Mouse (Mus musculus) thymus, adult 2 months (tissue): ENCODE data around the gene Schip1. TPM values are rescaled to one million over a fixed set of nuclear protein-coding genes. Genes with fewer than 3 reads are reported as not detected.
A peak's percentile ranks its signal among the peaks of the same experiment; 100 is the strongest.

Source experiments
- DNase-seq: peaks from one replicate; pipeline ENCODE4 v3.0.0; 2021
- H3K27ac ChIP-seq: fragments of 200-500 bp; 2 replicates; pipeline ENCODE4 v1.5.1; 2012; ENCODE audit warnings: low read length, control low read depth; ENCODE audit not compliant: control insufficient read depth, insufficient read depth
- H3K27me3 ChIP-seq: fragments of 200-500 bp; 2 replicates; pipeline ENCODE4 v1.6.1; 2012; ENCODE audit warnings: mild to moderate bottlenecking, low read length, moderate library complexity, mixed read lengths; ENCODE audit not compliant: control insufficient read depth, insufficient read depth
- H3K36me3 ChIP-seq: fragments of 200-500 bp; 2 replicates; pipeline ENCODE4 v1.6.1; 2012; ENCODE audit warnings: mild to moderate bottlenecking, low read length, moderate library complexity; ENCODE audit not compliant: control insufficient read depth, insufficient read depth
- H3K4me1 ChIP-seq: fragments of 200-500 bp; replicated peaks from 2 replicates; pipeline ENCODE4 v1.6.1; 2012; ENCODE audit warnings: low read length; ENCODE audit not compliant: control insufficient read depth, insufficient read depth
- H3K4me3 ChIP-seq: fragments of 200-500 bp; 2 replicates; pipeline ENCODE4 v1.5.1; 2012; ENCODE audit warnings: mild to moderate bottlenecking, low read length, control low read depth, moderate library complexity; ENCODE audit not compliant: control insufficient read depth, insufficient read depth
- CTCF ChIP-seq: fragments of 200-500 bp; IDR thresholded peaks from 2 replicates; pipeline ENCODE4 v1.5.1; 2012; ENCODE audit warnings: mild to moderate bottlenecking, control low read depth, low read length, moderate library complexity, borderline replicate concordance; ENCODE audit not compliant: control insufficient read depth, poor library complexity, insufficient read depth; ENCODE audit errors: extremely low read depth
- POLR2A ChIP-seq: fragments of 200-500 bp; IDR thresholded peaks from 2 replicates; pipeline ENCODE4 v1.6.1; 2012; ENCODE audit warnings: mild to moderate bottlenecking, low read length, control low read depth, moderate library complexity; ENCODE audit not compliant: control insufficient read depth, poor library complexity, insufficient read depth; ENCODE audit errors: extremely low read depth
- WGBS: fragments of 180-500 bp; shearing (Covaris S2); methylation state at CpG from one replicate; pipeline ENCODE4 v1.1.7; 2018; 5-methylcytosine and 5-hydroxymethylcytosine counted together
- polyA plus RNA-seq: library from polyadenylated mRNA; depleted of rRNA; stranded (reverse); fragments of >200 nt; gene quantifications from 2 replicates; pipeline ENCODE4 v1.2.3, GENCODE M21; 2012

Gene Schip1
- polyA plus RNA-seq, 1 experiment = 3.2 TPM

DNA sequence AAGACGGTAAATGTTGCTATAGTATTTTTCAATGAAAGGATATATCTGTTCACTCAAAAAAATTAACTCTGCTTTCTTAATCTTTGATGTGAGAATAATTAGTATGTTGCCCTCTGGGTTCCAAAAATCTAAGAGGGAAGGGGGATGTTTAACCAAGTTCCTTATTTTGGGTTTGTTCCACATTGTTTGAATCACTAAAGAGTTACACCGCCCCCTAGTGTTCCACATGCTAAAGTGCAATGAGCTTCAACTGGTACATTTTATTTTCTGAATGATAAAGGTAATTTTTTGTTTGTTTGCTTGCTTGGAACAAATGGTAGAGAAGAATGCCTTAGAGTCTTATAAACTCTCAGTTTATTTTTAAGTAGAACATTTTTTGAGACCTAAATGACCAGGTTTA, 11.1 kb upstream of the Schip1 start:
- WGBS = 49% methylated on average over 2 of the region's 2 CpGs
- no peak for DNase-seq
- Histone ChIP-seq H3K4me1 (no peaks in the 10 kb centered on the region), H3K27me3 (no peaks in the 10 kb centered on the region), H3K4me3 (no peak overlapping the region), H3K36me3 (no peaks in the 10 kb centered on the region), H3K27ac (no peak overlapping the region)
- no peak for TF ChIP-seq CTCF
- no peak for TF ChIP-seq POLR2A

DNA sequence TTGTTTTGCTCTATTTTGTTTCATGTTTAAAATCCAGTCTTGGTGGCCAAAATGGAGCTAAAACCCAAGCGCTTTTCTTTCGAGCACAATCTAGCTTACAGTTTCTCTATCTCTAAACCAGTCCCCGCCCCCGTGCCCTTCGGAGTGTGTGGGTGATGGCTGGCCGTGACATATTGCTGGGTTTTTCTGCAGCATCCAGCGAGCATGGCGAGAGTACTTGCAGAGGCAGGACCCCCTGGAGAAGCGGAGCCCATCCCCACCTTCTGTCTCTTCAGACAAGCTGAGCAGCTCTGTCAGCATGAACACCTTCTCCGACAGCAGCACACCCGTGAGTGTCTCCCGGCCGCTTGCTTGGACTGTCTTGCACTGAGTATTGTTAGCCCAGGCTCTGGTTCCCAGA, 9.5 kb upstream of the Schip1 start:
- H3K4me3 ChIP-seq = no peak overlapping the region
- TF ChIP-seq POLR2A = no peak
- no peak for DNase-seq
- H3K27ac ChIP-seq = no peak overlapping the region
- WGBS = 68% methylated on average over 13 of the region's 13 CpGs
- no peaks in the 10 kb centered on the region for H3K4me1 ChIP-seq
- no peaks in the 10 kb centered on the region for H3K27me3 ChIP-seq
- H3K36me3 ChIP-seq = no peaks in the 10 kb centered on the region

DNA sequence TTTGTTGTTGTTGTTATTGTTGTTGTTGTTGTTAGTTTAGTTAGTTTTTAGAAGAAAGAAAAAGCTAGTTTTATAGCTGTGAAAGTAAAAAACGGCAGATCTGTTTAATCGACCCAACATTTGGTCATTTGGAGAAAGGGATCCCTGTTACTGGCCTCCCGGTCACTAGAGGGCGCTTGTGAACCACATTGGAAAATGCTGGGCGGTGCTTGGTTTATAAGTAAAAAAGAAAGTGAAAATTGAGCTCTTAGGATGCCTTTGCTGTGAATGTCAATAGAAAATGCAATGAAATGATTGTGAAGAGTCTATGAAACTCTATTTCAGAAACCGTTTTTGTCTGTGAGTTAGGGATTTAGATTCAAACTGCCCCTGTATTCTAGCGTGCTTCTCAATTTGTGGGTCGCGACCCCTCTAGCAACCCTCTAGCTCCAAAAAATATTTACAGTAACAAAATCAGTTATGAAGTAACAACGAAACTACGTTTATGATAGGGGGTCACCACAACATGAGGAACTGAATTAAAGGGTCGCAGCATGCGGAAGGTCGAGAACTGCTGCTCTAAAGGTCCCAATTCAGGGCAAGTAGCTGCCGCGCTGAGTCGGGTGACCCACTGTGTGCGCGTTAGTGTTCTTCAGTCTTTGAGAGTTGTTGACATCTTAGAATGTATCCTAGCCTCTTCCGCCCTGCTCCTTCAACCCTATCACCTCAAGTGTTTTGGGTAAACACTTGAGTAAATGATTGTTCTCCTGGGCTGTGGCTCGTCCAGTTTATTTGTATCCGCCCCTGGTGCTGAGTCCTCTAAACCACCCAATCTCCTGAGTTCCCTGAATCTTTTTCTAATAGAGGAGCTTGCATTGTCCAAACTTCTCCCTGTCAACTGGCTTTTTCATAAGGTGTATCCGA, 8.0 kb upstream of the Schip1 start:
- H3K36me3 ChIP-seq = no peaks in the 10 kb centered on the region
- TF ChIP-seq POLR2A (no peak), CTCF (no peak)
- peak overlapping the region; percentile 49 for H3K4me3 ChIP-seq
- H3K27ac ChIP-seq = no peak overlapping the region
- WGBS = 52% methylated on average over 23 of the region's 23 CpGs
- no peaks in the 10 kb centered on the region for H3K27me3 ChIP-seq
- DNase-seq = peak; percentile 42
- H3K4me1 ChIP-seq = no peaks in the 10 kb centered on the region

DNA sequence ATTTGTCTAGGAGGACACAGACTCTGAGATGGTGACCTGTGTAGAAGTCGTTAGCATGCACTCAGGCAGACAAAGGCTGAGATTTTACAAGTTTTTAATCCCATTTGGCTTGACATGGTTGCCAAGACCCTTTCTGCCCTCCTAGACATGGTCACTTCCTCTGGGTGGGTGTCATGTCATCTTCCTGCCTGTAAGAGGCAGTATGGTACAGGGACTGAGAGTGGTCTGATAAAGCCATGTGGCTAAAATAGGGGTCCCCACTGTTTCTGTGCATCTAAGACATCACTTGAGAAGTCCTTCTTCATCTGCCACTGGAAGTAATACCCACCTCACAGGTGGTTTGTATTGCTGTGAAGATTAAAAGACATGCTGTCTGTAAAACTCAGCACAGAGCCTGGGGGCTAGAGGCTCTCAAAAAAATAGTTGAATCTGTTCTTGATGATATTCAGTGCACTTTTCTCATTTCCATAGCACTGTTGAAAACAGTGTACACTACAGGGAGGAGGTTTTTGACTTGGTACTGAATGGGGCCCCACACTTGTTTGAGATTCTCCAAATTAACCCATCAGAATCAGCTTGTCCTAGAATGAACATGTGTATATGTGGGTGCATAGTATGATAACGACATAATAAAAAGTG, 5.3 kb upstream of the Schip1 start:
- Histone ChIP-seq H3K4me1 (no peaks in the 10 kb centered on the region), H3K27ac (no peak overlapping the region), H3K4me3 (no peak overlapping the region), H3K36me3 (no peaks in the 10 kb centered on the region), H3K27me3 (no peaks in the 10 kb centered on the region)
- 57% methylated on average over 2 of the region's 2 CpGs for WGBS
- no peak for TF ChIP-seq POLR2A
- no peak for TF ChIP-seq CTCF
- no peak for DNase-seq

DNA sequence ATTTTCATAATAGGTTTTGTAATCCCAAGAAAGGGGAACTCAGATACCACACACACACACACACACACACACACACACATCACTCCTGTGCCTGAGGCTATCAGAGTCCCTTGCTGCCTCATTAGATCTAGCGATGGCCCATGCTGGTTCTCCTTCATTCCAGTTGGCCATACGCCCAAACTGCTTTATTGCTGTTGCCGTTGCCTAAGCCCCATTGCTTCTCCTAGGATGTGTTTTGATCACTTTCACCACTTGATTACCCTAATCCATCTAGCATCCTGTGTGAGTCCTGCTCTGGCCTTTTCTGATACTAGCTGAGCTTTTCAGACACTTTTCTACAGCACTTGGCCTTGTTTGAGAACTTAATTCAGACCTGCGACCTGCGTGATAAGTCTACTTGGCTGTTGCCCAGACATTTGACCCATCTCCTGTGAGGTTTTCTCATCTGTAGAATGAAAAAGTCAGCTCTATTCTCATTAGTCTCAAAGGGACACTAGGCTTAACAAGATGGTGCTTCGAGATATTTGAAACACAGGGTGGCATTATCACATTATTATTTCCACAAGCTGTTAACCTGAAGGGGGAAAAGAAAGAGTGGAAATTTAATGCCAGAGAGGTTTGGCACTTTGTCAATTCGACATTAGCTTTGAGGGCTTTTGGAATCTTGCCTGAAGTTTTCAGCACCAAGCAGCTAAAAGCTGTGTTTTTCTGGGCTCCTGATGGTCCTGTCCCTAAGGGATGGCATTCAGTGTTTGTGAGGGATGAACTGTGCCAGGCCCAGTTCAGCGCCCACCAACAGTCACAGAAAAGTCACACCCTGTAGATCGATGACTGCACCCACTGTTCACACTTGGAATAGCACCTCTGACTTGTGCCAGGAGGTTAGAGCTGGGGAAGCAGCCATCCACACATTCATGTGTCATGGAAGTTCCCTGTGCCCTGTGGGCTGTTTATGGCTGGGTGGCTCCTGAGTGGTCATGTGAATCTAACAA, 7.1 kb downstream of the Schip1 start:
- WGBS = 77% methylated on average over 9 of the region's 9 CpGs

DNA sequence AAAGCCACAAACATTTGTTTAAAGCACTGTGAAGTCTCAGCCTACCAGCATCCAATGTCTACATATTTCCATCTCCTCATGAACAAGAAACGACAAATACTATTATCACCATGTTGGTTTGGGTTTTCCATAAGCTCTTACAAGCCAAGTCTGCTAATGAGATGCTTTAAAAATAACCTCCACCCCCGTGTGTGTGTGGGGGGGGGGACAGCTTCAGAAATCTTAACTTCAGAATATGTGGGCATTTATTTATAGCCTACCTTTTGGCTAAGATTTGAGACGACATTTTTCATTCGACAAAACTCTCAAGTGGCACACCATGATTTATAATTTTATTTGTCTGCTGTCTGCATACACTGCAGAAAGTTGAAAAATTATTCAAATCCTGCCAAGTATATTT, 12.8 kb downstream of the Schip1 start:
- H3K36me3 ChIP-seq = no peaks in the 10 kb centered on the region
- WGBS = 69% methylated on average over 4 of the region's 4 CpGs
- H3K27me3 ChIP-seq = no peaks in the 10 kb centered on the region
- no peaks in the 10 kb centered on the region for H3K4me1 ChIP-seq
- no peak for TF ChIP-seq POLR2A
- no peak for TF ChIP-seq CTCF
- H3K27ac ChIP-seq = no peak overlapping the region
- H3K4me3 ChIP-seq = no peak overlapping the region
- no peak for DNase-seq

More for the DNA sequence above, 7.1 kb downstream of the Schip1 start:
- H3K36me3 ChIP-seq = no peaks in the 10 kb centered on the region
- H3K4me3 ChIP-seq = no peak overlapping the region
- no peak overlapping the region for H3K27ac ChIP-seq
- no peaks in the 10 kb centered on the region for H3K4me1 ChIP-seq
- DNase-seq = no peak
- TF ChIP-seq CTCF (no peak), POLR2A (no peak)
- H3K27me3 ChIP-seq = no peaks in the 10 kb centered on the region
